Mouse (Mus musculus) hematopoietic stem cell, adult 5-6 weeks (primary cell): ENCODE data around the gene Thap3. TPM values are rescaled to one million over a fixed set of nuclear protein-coding genes. Genes with fewer than 3 reads are reported as not detected.
A peak's percentile ranks its signal among the peaks of the same experiment; 100 is the strongest.

Experiments used
- ATAC-seq, 2 experiments: fragments of 125-278 bp in 1 of 2; replicated peaks in 1 of 2; 2 replicates each; pipeline ENCODE4 v1.8.0; 2016 to 2017; ENCODE audit warnings: inconsistent platforms in 2 of 2, mild to moderate bottlenecking in 2 of 2, moderate number of reproducible peaks in 2 of 2, low read depth in 1 of 2, moderate TSS enrichment in 1 of 2; ENCODE audit not compliant: low FRiP score in 2 of 2, poor library complexity in 2 of 2, severe bottlenecking in 2 of 2, insufficient read depth in 1 of 2, low TSS enrichment in 1 of 2
- total RNA-seq: library from RNA; stranded (forward); fragments of 172-1452, 232-1000 nt; gene quantifications from 2 replicates; pipeline ENCODE4 v1.2.3, GENCODE M21; 2017

Gene Thap3
- total RNA-seq, 1 experiment from 2014 or later = 14.5 TPM

DNA sequence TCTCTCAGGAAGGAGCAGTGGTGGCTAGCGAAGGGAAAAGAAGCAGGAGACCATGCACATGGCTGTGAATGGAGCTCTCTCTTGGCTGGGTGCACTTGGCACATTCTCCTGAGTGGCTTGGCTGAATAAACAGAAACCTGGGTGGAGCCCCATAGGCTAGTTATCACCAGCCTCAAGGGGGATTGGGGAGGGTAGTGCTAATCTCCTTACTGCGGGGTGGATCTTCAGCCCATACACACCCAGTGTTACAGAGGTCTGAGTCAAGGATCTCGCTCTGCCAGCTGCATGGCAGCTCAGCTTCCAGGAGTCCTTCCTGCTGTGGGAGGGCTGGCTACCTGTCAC, 28.3 kb downstream of the Thap3 start:
- ATAC-seq = peak; percentile 51 to 61; a peak in 3 of 4 replicates

DNA sequence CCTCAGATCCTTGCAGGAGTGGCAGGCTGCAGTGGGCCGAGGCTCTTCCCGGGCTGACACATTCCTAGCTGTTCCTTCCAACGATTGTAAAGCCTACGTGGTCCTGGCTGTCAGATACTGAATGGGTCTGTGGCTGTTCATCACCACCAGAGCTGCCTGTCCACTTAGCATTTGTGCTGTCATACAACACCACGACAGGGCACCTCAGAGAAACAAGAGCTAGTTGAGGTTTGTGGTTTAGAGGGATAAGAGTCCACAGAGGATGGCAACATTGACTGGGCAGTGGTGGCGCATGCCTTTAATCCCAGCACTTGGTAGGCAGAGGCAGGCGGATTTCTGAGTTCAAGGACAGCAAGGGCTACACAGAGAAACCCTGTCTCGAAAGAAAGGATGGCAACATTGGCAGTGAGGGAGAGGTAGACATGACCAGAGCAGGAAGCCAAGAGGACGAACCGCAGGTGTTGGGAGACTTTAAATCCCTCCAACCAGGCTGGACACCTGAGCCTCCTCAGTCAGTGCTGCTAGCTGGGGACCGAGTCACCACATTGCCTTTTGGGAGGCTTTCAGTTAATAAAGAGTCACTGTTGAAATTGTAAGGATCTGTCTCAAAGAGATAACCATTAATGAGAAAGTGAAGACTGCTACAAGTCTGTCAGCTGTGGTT, 28.8 kb downstream of the Thap3 start:
- no peak; a peak in 1 of 4 replicates for ATAC-seq

DNA sequence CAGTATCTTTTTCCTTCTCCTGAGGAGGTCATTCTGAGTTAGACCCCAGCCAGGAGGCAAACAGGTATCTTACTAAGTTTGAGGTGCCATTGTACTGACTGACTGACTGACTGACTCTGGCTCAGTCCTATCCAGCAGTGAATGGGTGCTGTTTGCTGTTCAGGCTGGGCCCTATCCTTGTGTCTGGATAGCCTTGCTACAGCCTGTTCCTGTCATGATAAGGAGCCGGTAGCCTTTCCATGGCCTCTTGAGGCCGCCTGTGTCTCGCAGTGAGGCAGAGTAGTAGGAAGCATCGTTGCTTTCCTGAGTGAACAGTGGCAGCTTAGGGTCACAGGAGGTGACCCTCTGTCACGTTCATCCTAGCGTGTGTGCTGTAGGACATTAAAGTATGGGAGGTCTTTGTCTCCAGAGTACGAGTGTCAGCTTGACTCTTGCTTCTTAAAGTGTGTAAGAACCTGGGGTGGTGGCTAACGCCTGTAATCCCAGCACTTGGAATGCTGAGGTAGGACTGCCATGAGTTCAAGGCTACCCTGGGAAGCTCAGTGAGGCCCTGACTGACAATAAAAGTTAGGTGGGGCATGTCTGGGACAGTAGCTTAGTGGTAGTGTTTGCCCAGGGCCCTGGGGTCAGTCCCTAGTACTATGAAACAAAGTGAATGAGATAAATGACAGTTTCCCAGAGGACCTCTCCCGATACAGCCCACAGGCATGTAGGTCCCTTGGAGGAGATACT, 31.0 kb downstream of the Thap3 start:
- peak in 1 of 2 experiments; percentile 12; a peak in 1 of 4 replicates for ATAC-seq

DNA sequence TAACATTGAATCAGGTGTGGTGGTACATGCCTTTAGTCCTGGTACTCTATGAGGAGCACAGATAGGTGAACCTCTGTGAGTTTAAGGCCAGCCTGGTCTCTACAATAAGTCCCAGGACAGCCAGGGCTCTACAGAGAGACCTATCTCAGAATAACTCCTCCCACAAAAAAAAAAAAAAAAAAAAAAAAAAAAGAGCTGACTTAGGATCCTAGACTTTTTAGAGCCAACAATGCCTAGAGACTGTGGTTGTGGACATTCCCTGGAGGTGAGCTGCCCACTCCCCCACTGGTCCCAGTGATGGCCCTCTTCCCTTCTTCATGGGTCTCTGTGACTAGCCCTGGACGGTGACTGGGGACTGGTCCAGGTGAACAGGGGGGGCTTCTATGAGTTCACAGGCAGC, 33.0 kb downstream of the Thap3 start:
- no peak for ATAC-seq

DNA sequence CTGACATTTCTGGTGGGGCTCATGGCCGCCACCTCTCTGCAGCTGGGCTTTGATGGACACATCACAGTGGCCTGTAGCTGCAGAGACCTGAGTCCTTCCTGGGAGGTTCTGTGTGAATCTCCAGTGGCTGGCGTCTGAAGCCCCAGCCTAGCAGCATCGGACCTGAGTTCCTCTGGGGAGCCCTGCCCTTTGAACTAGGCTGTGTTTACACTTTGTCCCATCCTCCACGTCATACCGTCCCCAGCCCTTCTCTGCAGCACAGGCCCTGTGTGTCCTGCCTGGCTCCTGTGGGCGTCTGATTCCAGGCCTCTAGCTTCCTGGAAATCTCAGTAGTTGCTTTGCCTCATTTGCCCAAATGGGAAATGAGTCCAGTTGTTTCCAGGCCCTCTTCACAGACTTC, 35.6 kb downstream of the Thap3 start:
- ATAC-seq = no peak

DNA sequence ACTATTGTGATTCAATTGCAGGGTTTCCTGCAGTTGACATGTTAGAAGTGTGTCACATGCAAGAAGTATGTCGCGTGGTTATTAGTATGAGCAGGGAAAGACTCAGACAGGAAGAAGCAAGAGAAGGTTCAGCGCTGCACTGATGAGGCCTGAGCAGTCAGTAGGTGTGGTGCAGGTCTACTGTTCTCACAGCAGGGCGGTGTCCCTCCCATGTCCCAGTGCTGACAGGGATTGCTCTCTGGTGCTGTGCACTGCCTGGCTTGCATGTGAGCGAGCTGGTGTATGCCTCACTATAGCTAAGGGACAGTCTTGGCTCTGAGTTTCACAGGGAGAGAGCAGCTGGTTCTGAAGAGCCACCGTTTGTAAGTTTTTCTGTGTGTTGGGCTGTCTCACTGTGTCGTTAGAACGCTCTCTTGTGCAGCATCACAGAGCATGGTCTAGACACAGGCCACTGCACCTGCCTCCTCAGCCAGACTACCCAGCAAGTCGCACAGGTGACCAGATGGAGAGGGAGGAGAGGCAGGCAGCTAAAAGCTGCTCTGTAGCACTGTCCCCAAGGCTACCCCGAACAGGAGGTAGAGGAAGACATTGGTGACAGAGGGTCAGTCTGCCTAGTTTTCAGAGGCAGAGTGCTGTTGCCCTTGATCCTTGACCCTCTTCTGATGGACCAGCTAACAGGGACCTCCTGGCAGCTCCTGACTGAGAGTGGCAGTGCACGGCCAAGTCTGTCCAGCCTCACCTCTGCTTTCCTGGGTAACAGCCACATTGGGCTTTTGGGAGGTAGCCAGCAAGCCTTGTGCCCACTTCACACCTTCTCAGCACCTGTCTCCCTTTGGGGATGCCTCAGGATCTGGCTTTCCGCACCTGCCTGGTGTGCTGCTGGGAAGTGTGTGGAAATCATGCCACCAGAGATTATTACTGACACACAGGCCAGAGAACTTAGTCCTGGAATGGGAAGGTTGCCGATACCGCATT, 40.0 kb downstream of the Thap3 start:
- no peak for ATAC-seq

DNA sequence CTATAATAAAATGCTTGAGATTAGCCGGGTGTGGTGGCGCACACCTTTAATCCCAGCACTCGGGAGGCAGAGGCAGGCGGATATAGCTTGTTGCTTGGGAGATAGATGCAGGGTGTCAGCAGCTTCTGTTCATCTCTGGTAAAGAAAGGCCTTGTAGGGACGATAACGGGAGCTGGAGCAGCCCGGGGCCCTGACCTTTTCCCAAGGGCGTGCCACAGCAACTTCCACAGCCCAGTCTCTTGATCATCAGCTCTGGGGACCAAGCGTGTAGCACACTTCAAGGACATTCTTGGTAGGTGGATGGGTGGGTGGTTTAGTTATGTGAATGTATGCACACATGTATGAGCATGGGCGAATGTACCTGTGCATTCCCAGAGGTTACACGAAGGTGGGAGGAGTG, 42.6 kb downstream of the Thap3 start:
- no peak for ATAC-seq

DNA sequence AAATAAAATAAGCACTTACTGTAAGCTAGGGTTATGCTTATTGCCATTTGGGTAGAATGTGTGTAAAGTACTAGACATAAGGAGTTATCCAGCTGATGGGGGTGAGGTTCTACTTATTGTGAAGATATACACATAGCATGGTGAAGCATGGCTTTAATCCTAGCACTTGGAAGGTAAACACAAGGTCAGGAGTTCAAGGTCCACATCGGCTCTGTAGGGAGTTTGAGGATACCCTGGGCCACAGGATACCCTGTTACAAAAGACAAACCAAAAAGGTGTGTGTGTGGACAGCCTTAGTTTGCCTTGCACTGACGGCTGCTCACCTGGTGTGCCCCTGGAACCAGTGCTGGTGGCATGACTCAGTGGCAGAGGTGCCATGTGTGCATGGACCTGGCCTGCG, 50.7 kb downstream of the Thap3 start:
- ATAC-seq = no peak

DNA sequence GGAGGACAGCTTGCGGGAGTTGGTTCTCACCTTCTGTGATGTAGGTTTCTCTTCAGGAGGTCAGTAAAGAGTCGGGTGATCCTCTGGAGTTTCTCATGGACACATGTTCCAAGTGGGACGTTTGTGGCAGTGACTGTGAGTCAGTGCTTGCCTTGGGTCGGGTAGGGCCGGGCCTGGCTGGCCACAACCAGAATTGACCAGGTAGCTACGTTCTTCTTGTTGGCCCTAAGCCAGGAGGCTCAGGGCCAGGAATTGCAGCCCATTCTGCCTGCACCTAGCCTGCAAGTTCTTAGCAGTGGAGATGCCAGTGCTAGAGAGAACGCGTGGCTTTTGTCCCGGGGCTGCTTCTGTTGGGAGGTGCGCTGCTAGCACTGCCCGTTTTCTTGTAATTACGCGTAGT, 51.4 kb downstream of the Thap3 start:
- ATAC-seq = no peak

DNA sequence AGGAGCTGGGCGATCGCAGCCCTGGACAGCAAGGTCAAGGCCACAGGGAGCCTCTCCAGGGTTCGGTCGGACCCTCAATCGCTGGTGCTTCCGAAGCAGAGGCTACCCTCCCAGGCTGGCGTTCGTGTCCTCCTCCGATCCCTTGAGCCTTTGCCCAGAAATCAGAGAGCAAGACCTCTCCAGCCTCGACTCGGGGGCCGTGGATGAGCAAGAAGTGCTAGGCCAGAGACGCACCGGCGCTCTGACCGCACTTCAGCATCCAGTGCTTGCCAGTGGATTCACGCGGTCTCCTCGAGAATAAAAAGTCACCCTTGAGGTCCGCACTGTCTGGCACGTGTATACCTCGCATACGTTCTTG, 54.6 kb downstream of the Thap3 start:
- ATAC-seq = peak; percentile 8 to 18; a peak in 1 of 4 replicates

DNA sequence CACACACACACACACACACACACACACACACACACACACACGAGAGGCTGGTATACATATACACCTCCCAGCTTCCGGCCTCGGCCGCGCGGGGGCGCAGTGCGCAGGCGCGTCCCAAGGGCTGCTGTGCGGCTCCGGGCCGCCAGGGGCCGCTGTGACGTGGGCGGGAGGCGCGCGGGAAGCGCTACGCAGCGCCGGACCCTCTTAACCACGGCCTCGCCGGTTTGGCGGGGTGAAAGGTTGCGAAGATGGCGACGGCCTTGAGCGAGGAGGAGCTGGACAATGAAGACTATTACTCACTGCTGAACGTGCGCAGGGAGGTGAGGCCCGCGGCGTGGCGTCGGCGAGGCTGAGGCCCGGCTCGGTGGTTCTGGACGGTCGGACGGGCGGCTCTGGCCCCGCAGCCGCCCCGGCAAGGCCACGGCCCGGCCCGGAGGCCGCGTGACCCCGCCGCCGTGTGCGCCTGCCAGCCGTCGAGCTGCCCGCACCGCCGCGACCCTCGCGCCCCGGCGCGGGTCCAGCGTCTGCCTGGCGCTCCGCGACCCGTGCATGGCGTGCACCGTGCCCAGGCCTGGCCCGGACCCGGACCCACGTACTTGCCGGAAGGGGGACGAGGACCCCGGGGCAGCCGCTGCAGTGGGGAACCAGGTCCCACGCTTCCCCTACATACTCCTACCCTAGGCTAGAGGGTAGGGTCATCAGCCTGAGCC, 55.1 kb downstream of the Thap3 start, which contains the start of gene Dnajc11:
Gene Dnajc11 (plus strand): TSS at position 187 of the 710 bp plus-strand sequence.
- peak; percentile 67 to 82 for ATAC-seq

Other genes starting within 250 kb of the Thap3 start
- gene Camta1, start 127.1 kb downstream of the Thap3 start, total RNA-seq = 11.6 and 60.5 TPM in 2 replicates
- 47.3 and 83.1 TPM in 2 replicates for gene Dnajc11, start 55.3 kb downstream of the Thap3 start, total RNA-seq
- 6.2 and 6.4 TPM in 2 replicates for gene Phf13, start 7.3 kb upstream of the Thap3 start, total RNA-seq
- gene Klhl21, start 19.8 kb upstream of the Thap3 start, total RNA-seq = 7.4 and 9.3 TPM in 2 replicates
- gene Zbtb48, start 38.7 kb upstream of the Thap3 start, total RNA-seq = 9.0 and 11.2 TPM in 2 replicates
- gene Tas1r1, start 49.6 kb upstream of the Thap3 start, total RNA-seq = 1.5 and 4.8 TPM in 2 replicates
- 24.8 and 27.0 TPM in 2 replicates for gene Nol9, start 50.3 kb upstream of the Thap3 start, total RNA-seq
- 3.8 and 3.9 TPM in 2 replicates for gene Plekhg5, start 83.5 kb upstream of the Thap3 start, total RNA-seq
- gene Tnfrsf25, start 126.9 kb upstream of the Thap3 start, total RNA-seq = 0.69 and 1.1 TPM in 2 replicates
- gene Espn, start 163.4 kb upstream of the Thap3 start, total RNA-seq = 0.89 and 1.6 TPM in 2 replicates
- not detected in 2 replicates for gene Hes2, start 169.9 kb upstream of the Thap3 start, total RNA-seq
- gene Acot7, start 189.1 kb upstream of the Thap3 start, total RNA-seq = 66.4 and 72.7 TPM in 2 replicates